Mouse (Mus musculus): ENCODE measurements around the gene C1qtnf12. TPM values are rescaled to one million over a fixed set of nuclear protein-coding genes. Genes with fewer than 3 reads are reported as not detected.

Gene C1qtnf12
- 10 to 100 TPM; 13.5 to 15.1 TPM for total RNA-seq (2021)
- long read RNA-seq, experiment 1, transcript C1qtnf12-201 (8 exons, 1,315 nt), result major isoform, 14 of 20 reads
- long read RNA-seq, experiment 1, partial matches to known transcripts, result 5 of 20 reads
- long read RNA-seq, experiment 1, other reads (novel, unspliced or antisense), result 1 of 20 reads
- long read RNA-seq, experiment 2, transcript C1qtnf12-201 (8 exons, 1,315 nt), result major isoform, 19 of 26 reads
- long read RNA-seq, experiment 2, partial matches to known transcripts, result 6 of 26 reads
- long read RNA-seq, experiment 2, other reads (novel, unspliced or antisense), result 1 of 26 reads

- intact Hi-C loops (cut with DNase I), result no loop called here
- DNase-seq (ENCODE audit: low spot score in 2 of 2), result peak in 1 of 2 experiments; percentile 26
Observed at GRCm38 (mm10) chr4:155962167-155962971, at the start of gene C1qtnf12. Gene C1qtnf12 (plus strand): TSS chr4:155962318.

- intact Hi-C loops (cut with DNase I), result no loop called here
Observed at GRCm38 (mm10) chr4:155932031-155932430, 30.1 kb upstream of the C1qtnf12 start.

GRCm38 (mm10) chr4:155943049-155943452 is 19.1 kb upstream of the C1qtnf12 start:
- peak; percentile 47 to 70 for DNase-seq (ENCODE audit: low spot score in 2 of 2)
- intact Hi-C loops (cut with DNase I), result loop anchor here (2.0 kb wide), 2 partner anchors 42 to 50 kb away; no protein-coding TSS in a partner anchor

More at GRCm38 (mm10) chr4:155932031-155932430, 30.1 kb upstream of the C1qtnf12 start:
- no peak for DNase-seq (ENCODE audit: low spot score in 2 of 2)

GRCm38 (mm10) chr4:155943534-155944249 is 18.4 kb upstream of the C1qtnf12 start, which contains the start of gene Ube2j2:
Gene Ube2j2 (plus strand): TSS chr4:155943831.
- intact Hi-C loops (cut with DNase I), result loop anchor here (2.0 kb wide), 2 partner anchors 43 to 51 kb away; no protein-coding TSS in a partner anchor
- peak; percentile 95 to 97 for DNase-seq (ENCODE audit: low spot score in 2 of 2)

GRCm38 (mm10) chr4:155944271-155944670 is 17.8 kb upstream of the C1qtnf12 start:
- intact Hi-C loops (cut with DNase I), result no loop called here
- no peak for DNase-seq (ENCODE audit: low spot score in 2 of 2)

- intact Hi-C loops (cut with DNase I), result no loop called here
- DNase-seq (ENCODE audit: low spot score in 2 of 2), result no peak
Observed at GRCm38 (mm10) chr4:155947094-155947493, 15.0 kb upstream of the C1qtnf12 start.

GRCm38 (mm10) chr4:155955491-155955890 is 6.6 kb upstream of the C1qtnf12 start:
- intact Hi-C loops (cut with DNase I), result loop anchor here (5.0 kb wide), 1 partner anchor 152 kb away; the partner anchor contains the start of gene 9430015G10Rik
- DNase-seq (ENCODE audit: low spot score in 2 of 2), result no peak

- intact Hi-C loops (cut with DNase I), result loop anchor here (5.0 kb wide), 1 partner anchor 148 kb away; the partner anchor contains the start of gene 9430015G10Rik
- DNase-seq (ENCODE audit: low spot score in 2 of 2), result peak; percentile 80 to 83
Observed at GRCm38 (mm10) chr4:155959275-155959674, 2.8 kb upstream of the C1qtnf12 start.

GRCm38 (mm10) chr4:155963106-155963505 is 988 bp downstream of the C1qtnf12 start:
- no peak for DNase-seq (ENCODE audit: low spot score in 2 of 2)
- intact Hi-C loops (cut with DNase I), result no loop called here

- intact Hi-C loops (cut with DNase I), result no loop called here
- DNase-seq (ENCODE audit: low spot score in 2 of 2), result no peak
Observed at GRCm38 (mm10) chr4:155964396-155964795, 2.3 kb downstream of the C1qtnf12 start.

GRCm38 (mm10) chr4:155969043-155969653 is 7.0 kb downstream of the C1qtnf12 start:
- no peak for DNase-seq (ENCODE audit: low spot score in 2 of 2)
- intact Hi-C loops (cut with DNase I), result no loop called here

- intact Hi-C loops (cut with DNase I), result no loop called here
- DNase-seq (ENCODE audit: low spot score in 2 of 2), result no peak
Observed at GRCm38 (mm10) chr4:155970286-155970685, 8.2 kb downstream of the C1qtnf12 start.

GRCm38 (mm10) chr4:155972651-155973050 is 10.5 kb downstream of the C1qtnf12 start:
- intact Hi-C loops (cut with DNase I), result no loop called here
- DNase-seq (ENCODE audit: low spot score in 2 of 2), result no peak

GRCm38 (mm10) chr4:155973239-155973638 is 11.1 kb downstream of the C1qtnf12 start:
- intact Hi-C loops (cut with DNase I), result no loop called here

GRCm38 (mm10) chr4:155981436-155982082 is 19.4 kb downstream of the C1qtnf12 start:
- no peak for DNase-seq (ENCODE audit: low spot score in 2 of 2)
- intact Hi-C loops (cut with DNase I), result no loop called here

More at GRCm38 (mm10) chr4:155973239-155973638, 11.1 kb downstream of the C1qtnf12 start:
- no peak for DNase-seq (ENCODE audit: low spot score in 2 of 2)

- intact Hi-C loops (cut with DNase I), result no loop called here
Observed at GRCm38 (mm10) chr4:155983788-155984187, 21.7 kb downstream of the C1qtnf12 start.

GRCm38 (mm10) chr4:155991211-155991907 is 29.2 kb downstream of the C1qtnf12 start:
- intact Hi-C loops (cut with DNase I), result no loop called here
- no peak for DNase-seq (ENCODE audit: low spot score in 2 of 2)

More at GRCm38 (mm10) chr4:155983788-155984187, 21.7 kb downstream of the C1qtnf12 start:
- DNase-seq (ENCODE audit: low spot score in 2 of 2), result no peak

GRCm38 (mm10) chr4:155991908-155992230 is 29.8 kb downstream of the C1qtnf12 start:
- no peak for DNase-seq (ENCODE audit: low spot score in 2 of 2)
- intact Hi-C loops (cut with DNase I), result no loop called here
